Mouse (Mus musculus): ENCODE measurements around the gene Acrbp.

Acrbp gene

DNA sequence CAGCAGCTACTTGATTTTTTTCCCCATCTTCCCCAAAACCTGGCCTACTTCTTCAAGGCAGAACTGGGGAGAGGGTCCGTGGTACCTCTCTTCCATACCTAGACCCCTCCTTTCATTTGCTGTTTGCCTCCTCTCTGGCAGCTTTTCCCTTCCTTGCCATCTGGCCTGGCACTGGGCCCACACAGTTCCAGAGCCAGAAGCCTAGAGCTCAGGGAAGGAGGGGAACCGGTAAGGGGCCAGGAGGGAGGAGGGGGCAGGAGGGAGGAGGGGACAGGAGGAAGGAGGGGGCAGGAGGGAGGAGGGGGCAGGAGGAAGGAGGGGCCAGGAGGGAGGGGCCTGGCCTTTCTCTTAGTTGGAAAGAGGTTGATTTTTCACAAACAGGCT, 22.4 kb downstream of the Acrbp start:
- peak in 1 of 2 experiments; percentile 43 for DNase-seq

- no peak for DNase-seq
Observed at GRCm38 (mm10) chr6:125073825-125074224, 24.3 kb downstream of the Acrbp start.

DNA sequence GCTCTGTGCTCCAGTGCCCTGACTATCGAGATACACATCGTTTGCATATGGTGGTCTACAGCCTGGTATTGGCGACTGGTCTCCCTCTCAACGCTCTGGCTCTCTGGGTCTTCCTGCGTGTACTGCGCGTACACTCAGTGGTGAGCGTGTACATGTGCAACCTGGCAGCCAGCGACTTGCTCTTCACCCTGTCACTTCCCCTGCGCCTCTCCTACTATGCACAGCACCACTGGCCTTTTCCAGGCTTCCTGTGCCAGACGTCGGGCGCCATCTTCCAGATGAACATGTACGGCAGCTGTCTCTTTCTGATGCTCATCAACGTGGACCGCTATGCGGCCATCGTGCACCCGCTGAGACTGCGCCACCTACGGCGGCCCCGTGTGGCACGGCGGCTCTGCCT, 31.9 kb downstream of the Acrbp start:
- DNase-seq: no peak

- DNase-seq: peak; percentile 95 to 96
Observed at GRCm38 (mm10) chr6:125081797-125082560, 32.5 kb downstream of the Acrbp start.

GRCm38 (mm10) chr6:125082801-125083386, 33.4 kb downstream of the Acrbp start:
- DNase-seq: no peak

- peak; percentile 65 to 74 for DNase-seq
Observed at GRCm38 (mm10) chr6:125084424-125084823, 34.9 kb downstream of the Acrbp start.

DNA sequence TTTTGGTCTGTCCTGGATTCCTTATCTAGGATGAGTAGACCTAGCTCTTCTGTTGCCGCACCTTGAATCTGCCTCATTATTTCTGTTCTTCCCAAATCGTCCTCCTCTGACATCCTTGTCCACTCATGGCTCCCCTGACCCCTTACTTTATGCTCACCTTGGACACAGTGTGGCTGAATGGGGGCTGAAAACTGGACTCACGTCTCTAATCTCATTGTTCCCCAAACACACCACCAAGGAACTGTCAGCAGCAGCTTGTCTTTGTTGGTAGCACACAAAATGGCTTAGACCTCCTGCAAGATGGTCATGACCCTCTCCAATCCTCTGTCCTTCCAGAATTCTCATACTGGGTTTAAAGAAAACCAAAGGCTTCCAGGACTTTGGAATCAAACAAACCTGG, 38.4 kb downstream of the Acrbp start:
- no peak for DNase-seq

GRCm38 (mm10) chr6:125088561-125089321, 39.3 kb downstream of the Acrbp start:
- DNase-seq: peak; percentile 92 to 93

GRCm38 (mm10) chr6:125089521-125090321, 40.2 kb downstream of the Acrbp start:
- peak; percentile 87 to 92 for DNase-seq

DNA sequence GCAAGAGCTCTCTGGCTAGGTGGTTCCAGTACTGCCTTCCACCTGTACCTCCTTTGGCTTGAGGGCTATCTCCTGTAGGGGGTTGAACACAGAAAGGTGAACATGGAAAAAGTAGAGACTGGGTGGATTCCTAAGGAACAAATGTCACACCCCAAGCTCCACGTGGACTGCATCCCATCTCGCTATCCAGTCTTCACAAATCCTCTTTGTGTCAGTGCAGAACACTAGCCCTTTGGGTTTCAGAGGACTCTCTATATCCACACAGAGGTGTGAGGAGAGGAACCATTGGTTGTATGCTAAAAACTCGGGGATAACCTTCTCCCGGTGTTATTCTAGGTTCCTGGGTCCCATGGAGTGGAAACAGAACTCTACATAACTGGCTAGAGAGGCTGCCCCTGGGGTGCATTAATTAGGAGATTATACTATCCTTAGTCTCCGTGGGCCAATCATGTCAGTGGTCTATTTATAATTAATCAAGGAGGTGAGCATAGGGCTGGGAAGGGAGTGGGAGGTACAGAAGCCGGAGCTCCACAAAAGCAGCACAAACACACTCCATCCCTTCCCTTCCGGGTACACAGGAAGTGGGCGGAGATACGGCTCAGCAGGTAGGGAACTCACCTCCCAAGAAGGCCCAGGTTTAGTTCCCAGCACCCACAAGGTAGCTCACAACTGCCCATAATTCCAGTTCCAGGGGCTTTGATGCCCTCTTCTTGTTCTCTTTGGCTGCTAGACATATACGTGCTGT, 41.0 kb downstream of the Acrbp start:
- no peak for DNase-seq

GRCm38 (mm10) chr6:125092372-125092771, 42.9 kb downstream of the Acrbp start:
- DNase-seq: no peak

GRCm38 (mm10) chr6:125094843-125095242, 45.4 kb downstream of the Acrbp start:
- no peak for DNase-seq

DNA sequence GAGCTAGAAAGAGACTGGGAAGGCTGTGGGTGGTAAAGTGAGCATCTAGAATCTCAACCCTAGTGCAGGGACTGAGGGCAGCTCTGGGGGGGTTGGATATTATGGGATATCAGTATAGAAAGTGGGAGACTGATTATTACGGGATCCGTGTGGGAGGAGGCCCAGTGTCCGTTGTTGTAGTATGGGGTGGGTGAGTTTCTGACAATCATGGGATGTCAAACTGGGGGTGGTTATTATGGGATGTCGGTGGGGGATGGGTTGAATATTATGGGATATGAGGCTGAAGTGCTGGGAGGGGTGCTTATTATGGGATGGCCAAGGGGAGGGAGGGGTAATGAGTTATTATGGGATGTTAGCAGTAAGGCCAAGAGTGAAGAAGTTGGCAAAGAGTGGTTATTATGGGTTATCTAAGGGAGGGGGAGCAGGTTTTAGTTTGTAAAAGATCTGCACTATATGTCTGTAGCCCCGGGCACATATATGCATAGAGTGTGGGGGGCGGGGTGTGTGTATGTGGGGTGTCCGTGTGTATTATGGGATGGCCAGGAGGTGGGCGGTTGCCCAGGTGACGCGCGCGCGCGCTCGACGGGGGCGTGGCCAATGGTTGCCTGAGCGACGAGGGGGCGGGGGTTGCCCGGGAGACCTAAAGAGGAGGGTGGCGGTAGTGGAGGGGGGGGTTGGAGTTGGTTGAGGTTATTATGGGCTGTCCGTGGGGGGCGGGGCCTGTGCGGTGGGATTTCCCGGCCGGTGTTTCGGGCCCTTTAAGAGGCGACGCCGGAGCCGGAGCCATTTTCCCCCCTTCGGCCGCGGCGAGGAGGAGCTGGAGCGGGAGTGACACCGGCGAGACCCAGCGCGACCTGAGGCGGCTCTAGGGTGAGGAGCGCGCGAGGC, 46.1 kb downstream of the Acrbp start, which contains the start of gene Chd4:
Chd4 (plus strand) TSS at position 591 of the 888 bp plus-strand sequence.
- peak; percentile 98 to 99 for DNase-seq

- DNase-seq: no peak
Observed at GRCm38 (mm10) chr6:125096279-125096596, 46.7 kb downstream of the Acrbp start.

DNA sequence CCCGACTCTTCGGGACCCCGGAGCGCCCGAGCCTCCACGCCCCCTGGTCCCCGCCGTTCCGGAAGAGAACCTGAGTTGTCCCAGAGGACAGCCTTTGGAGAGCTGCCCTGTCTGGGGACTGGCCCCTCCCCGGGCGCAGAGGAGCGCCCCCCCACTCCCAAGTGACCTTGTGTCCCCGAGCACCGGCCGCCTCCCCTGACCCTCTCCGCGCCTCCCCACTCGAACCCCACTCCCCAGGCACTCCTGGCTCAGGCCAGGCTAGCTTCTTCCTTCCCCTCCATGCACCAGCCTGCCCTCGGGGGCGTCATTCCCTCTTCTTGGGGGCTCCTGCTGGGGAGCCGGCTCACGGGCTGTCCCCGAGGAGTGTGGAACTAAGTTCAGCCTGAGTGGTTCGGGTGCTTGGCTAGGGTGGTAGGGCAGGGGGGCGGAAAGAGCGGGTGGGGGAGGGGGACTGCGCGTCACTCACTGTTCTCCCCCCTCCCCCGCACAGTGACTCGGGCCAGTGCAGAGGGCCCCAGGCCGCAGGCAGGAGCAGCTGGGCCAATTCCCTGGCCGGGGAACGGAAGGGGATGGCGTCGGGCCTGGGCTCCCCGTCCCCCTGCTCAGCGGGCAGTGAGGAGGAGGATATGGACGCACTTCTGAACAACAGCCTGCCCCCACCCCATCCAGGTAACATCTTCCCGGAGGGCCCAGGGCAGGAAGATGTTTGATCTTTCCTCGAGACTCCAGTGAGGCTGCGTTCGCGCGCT, 47.3 kb downstream of the Acrbp start:
- DNase-seq: peak; percentile 71 to 85

- DNase-seq: no peak
Observed at GRCm38 (mm10) chr6:125097346-125097689, 47.8 kb downstream of the Acrbp start.

- DNase-seq: no peak
Observed at GRCm38 (mm10) chr6:125097951-125098350, 48.5 kb downstream of the Acrbp start.

- no peak for DNase-seq
Observed at GRCm38 (mm10) chr6:125098513-125098912, 49.0 kb downstream of the Acrbp start.

DNA sequence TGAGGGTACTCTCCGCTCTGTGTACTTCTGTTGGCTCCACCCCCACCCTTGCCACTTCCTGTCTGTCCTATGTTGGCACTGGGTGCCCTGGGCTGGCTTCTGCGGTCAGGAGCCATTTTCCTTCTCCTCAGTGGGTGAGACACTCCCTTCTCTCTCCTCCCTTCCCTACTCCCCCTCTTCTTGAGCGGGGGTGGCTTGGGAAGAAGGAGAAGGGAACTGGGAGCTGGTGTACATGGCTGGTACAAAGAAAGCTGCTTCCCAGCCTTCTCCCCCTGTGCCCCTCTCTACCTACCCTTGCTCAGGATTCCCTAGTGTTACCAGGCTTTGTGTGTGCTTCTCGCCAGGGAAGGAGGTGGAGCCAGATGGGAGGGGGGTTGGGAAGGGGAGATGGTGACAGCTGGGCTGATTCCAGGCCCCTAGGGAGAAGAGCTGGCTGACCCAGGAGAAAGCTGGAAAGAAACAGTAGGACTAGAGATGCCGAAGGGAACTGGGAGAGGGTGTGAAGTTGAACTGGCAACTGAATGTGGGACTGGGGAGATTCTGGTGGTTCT, 50.0 kb downstream of the Acrbp start:
- DNase-seq: peak; percentile 37 to 54

DNA sequence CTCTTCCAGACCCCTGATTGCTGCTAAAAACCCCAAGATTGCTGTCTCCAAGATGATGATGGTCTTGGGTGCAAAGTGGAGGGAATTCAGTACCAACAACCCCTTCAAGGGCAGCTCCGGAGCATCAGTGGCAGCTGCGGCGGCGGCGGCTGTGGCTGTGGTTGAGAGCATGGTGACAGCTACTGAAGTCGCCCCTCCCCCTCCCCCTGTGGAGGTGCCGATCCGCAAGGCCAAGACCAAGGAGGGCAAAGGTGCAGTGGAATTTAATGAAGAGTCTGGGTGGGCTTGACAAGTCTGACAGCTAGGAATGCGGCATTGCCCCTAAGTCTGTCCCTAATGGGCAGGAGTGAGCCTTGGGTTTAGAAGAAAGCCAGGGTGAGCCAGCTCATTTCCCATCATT, 52.0 kb downstream of the Acrbp start:
- no peak for DNase-seq
